ENCODE assay signal across 28 mouse cellular contexts in the genomic region with DNA sequence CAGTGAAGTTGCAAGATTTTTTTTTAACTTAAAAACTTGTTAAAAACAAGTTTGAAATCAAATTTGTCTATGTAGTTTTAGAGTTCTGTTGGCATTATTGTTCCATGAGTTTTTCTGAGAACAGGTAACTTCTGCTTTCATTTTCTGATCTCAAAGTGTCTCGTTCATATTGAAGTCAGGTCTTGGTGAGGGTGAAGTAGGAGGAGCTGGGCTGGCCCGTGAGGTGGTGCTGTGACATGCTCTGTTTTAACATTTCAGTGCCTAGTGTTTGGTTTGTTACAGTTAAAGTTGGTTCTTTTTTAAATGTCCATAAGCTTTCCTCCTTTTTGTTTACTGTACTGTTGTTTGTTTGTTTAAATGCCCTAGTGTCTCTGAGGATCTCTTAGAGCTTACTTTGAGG. TPM values are rescaled to one million over a fixed set of nuclear protein-coding genes. Genes with fewer than 3 reads are reported as not detected.
A peak's percentile ranks its signal among the peaks of the same experiment; 100 is the strongest.
DNase-seq lines count a peak whose midpoint lies in the region; ATAC-seq lines count a peak whose summit lies in the region.
"Had no signal": no experiment of that assay in that cellular context is flagged by ENCODE, and none has a peak within 500 bp of the region (broad histone marks: within the 10 kb centered on the region; RNA-seq: fewer than 3 reads in every experiment).

No protein-coding gene starts in this region.

- H3K4me1 ChIP-seq in forebrain, embryonic 11.5 days (replicated peaks; ENCODE audit: control insufficient read depth, insufficient read depth, low read length) = no peaks in the 10 kb centered on the region
- H3K4me1 ChIP-seq: forebrain, embryonic 15.5 days had no signal

- no peaks in the 10 kb centered on the region for H3K9me3 ChIP-seq in forebrain, embryonic 11.5 days (ENCODE audit: control insufficient read depth, low read length)
- H3K9me3 ChIP-seq: forebrain, embryonic 15.5 days; hindbrain, embryonic 13.5 days; liver, embryonic 15.5 days; lung, embryonic 15.5 days; midbrain, embryonic 10.5 days; midbrain, embryonic 15.5 days; neural tube, embryonic 12.5 days had no signal

- H3K27ac ChIP-seq in forebrain, embryonic 11.5 days (ENCODE audit: low read depth, low read length) = no peak overlapping the region
- H3K27ac ChIP-seq: forebrain, embryonic 15.5 days; gastrocnemius, adult 2 months; hindbrain, embryonic 13.5 days; layer of hippocampus, adult 2 months; lung, embryonic 15.5 days; midbrain, embryonic 10.5 days; midbrain, embryonic 15.5 days; neural tube, embryonic 12.5 days had no signal

- H3K4me3 ChIP-seq in forebrain, embryonic 11.5 days (ENCODE audit: low read depth, low read length) = no peak overlapping the region
- H3K4me3 ChIP-seq: forebrain, embryonic 15.5 days; gastrocnemius, adult 2 months; hindbrain, embryonic 13.5 days; layer of hippocampus, adult 2 months; liver, embryonic 15.5 days; lung, embryonic 15.5 days; midbrain, embryonic 10.5 days; midbrain, embryonic 15.5 days; neural tube, embryonic 12.5 days had no signal

- H3K27me3 ChIP-seq in forebrain, embryonic 11.5 days (ENCODE audit: control insufficient read depth, insufficient read depth, low read length) = no peaks in the 10 kb centered on the region
- H3K27me3 ChIP-seq: forebrain, embryonic 15.5 days; hindbrain, embryonic 13.5 days; liver, embryonic 15.5 days; lung, embryonic 15.5 days; midbrain, embryonic 15.5 days; neural tube, embryonic 12.5 days had no signal

- no peaks in the 10 kb centered on the region; the same call in 1 of the 2 replicates for H3K36me3 ChIP-seq in forebrain, embryonic 11.5 days (ENCODE audit: control insufficient read depth, insufficient read depth, low read length)
- H3K36me3 ChIP-seq: forebrain, embryonic 15.5 days; hindbrain, embryonic 13.5 days; liver, embryonic 15.5 days; lung, embryonic 15.5 days; midbrain, embryonic 15.5 days had no signal

- ATAC-seq in forebrain, embryonic 11.5 days (replicated peaks; ENCODE audit: low FRiP score) = no peak
- ATAC-seq: forebrain, embryonic 15.5 days; midbrain, embryonic 15.5 days had no signal

- DNase-seq in spleen, postnatal 36 days (ENCODE audit: low spot score in 2 of 2) = peak; percentile 50 to 60
- DNase-seq in spleen, postnatal 14 days (ENCODE audit: low spot score in 2 of 2) = no peak
- peak; percentile 62 for DNase-seq in CD4-positive helper T cell, adult 2 months (ENCODE audit: low read depth, low spot score)
- DNase-seq in T-cell, adult 2 months (ENCODE audit: low spot score) = peak; percentile 53
- peak; percentile 69 for DNase-seq in naive thymus-derived CD4-positive, alpha-beta T cell, adult 2 months (ENCODE audit: low read depth)
- DNase-seq in forebrain, embryonic 11.5 days (ENCODE audit: low spot score) = no peak
- DNase-seq in layer of hippocampus, adult 9-10 months (ENCODE audit: low spot score) = no peak
- DNase-seq in frontal cortex, adult 2 months (ENCODE audit: extremely low spot score in 1 of 2, low spot score in 1 of 2) = no peak
- DNase-seq: adrenal gland, adult 8-10 months; cerebellum, adult 11 months; cerebellum, adult 9-10 months; cerebellum, postnatal 36 days; gastrocnemius, adult 2 months; gastrocnemius, postnatal 36 days; heart, postnatal 36 days; kidney, adult 18-20 months; kidney, postnatal 36 days; layer of hippocampus, postnatal 36 days; left cerebral cortex, postnatal 4 days had no signal

- 92% methylated on average over 2 of the region's 2 CpGs for WGBS in forebrain, embryonic 11.5 days

- no peak overlapping the region for H3K9ac ChIP-seq in forebrain, embryonic 11.5 days (ENCODE audit: low read length)
- H3K9ac ChIP-seq: forebrain, embryonic 15.5 days; hindbrain, embryonic 13.5 days; liver, embryonic 15.5 days; lung, embryonic 15.5 days; midbrain, embryonic 15.5 days; neural tube, embryonic 12.5 days had no signal

- H3K4me2 ChIP-seq in forebrain, embryonic 11.5 days (ENCODE audit: low read depth, low read length, severe bottlenecking) = no peak overlapping the region
- H3K4me2 ChIP-seq: forebrain, embryonic 15.5 days; heart, embryonic 11.5 days; hindbrain, embryonic 13.5 days; liver, embryonic 15.5 days; lung, embryonic 15.5 days; midbrain, embryonic 15.5 days; neural tube, embryonic 12.5 days had no signal

RNA-seq across cellular contexts. Expression of a gene that starts 15.0 kb away (rescaled TPM):
- polyA plus RNA-seq in forebrain, embryonic 11.5 days (2014; fragmentation: Nextera tagmentation; extraction: Ambion mirVana) = 12.8 and 18.3 TPM in 2 replicates
- 10.3 and 10.9 TPM in 2 replicates for polyA plus RNA-seq in frontal cortex, adult 2 months (2012; rRNA removed)

Comparison
In these comparisons a context has a peak if more than half of its experiments do, and no peak if none do; other contexts are left out.
1. DNase-seq: peak in spleen, postnatal 36 days (2 of 2), CD4-positive helper T cell, adult 2 months (single experiment), T-cell, adult 2 months (single experiment) and naive thymus-derived CD4-positive, alpha-beta T cell, adult 2 months (single experiment); none in spleen, postnatal 14 days (0 of 2), forebrain, embryonic 11.5 days (single experiment), layer of hippocampus, adult 9-10 months (single experiment) and frontal cortex, adult 2 months (0 of 2).